Mouse (Mus musculus): ENCODE measurements around the gene Acin1. TPM values are rescaled to one million over a fixed set of nuclear protein-coding genes. Genes with fewer than 3 reads are reported as not detected.
A peak's percentile ranks its signal among the peaks of the same experiment; 100 is the strongest.

Gene Acin1
- polyA plus RNA-seq, 1 experiment, result 107 TPM

GRCm38 (mm10) chr14:54629797-54630196, 56.9 kb downstream of the Acin1 start:
- H3K4me3 ChIP-seq (ENCODE audit: insufficient read depth, poor library complexity, severe bottlenecking), result no peak overlapping the region
- H3K79me2 ChIP-seq (ENCODE audit: control insufficient read depth, insufficient read depth), result no peaks in the 10 kb centered on the region
- H3K79me3 ChIP-seq (ENCODE audit: low read depth), result no peaks in the 10 kb centered on the region
- H3K27me3 ChIP-seq (ENCODE audit: control insufficient read depth, insufficient read depth, insufficient read length), result no peaks in the 10 kb centered on the region
- H3K36me3 ChIP-seq (ENCODE audit: control insufficient read depth, insufficient read depth), result no peaks in the 10 kb centered on the region
- TF ChIP-seq CTCF (IDR thresholded peaks at IDR 0.05; ENCODE audit: control insufficient read depth, insufficient read depth, insufficient read length), result no peak
- TF ChIP-seq MAX (IDR thresholded peaks at IDR 0.05), result no peak
- TF ChIP-seq MYOG (IDR thresholded peaks at IDR 0.05; ENCODE audit: control insufficient read depth, extremely low read depth, insufficient read length), result no peak
- TF ChIP-seq USF1 (IDR thresholded peaks at IDR 0.05; ENCODE audit: low read depth), result no peak
- TF ChIP-seq FOSL1 (IDR thresholded peaks at IDR 0.05; ENCODE audit: insufficient read depth, low read length, poor library complexity, severe bottlenecking), result no peak
- no peak for TF ChIP-seq MYOD1 (IDR thresholded peaks at IDR 0.05; ENCODE audit: control insufficient read depth, insufficient read length, low read depth)
- TF ChIP-seq CEBPB (IDR thresholded peaks at IDR 0.05; ENCODE audit: low read depth), result no peak
- H3ac ChIP-seq (ENCODE audit: control insufficient read depth, insufficient read length, low read depth), result no peak overlapping the region

- TF ChIP-seq USF1 (IDR thresholded peaks at IDR 0.05; ENCODE audit: low read depth), result no peak
- no peak for TF ChIP-seq MAX (IDR thresholded peaks at IDR 0.05)
- no peak for TF ChIP-seq CTCF (IDR thresholded peaks at IDR 0.05; ENCODE audit: control insufficient read depth, insufficient read depth, insufficient read length)
- TF ChIP-seq MYOD1 (IDR thresholded peaks at IDR 0.05; ENCODE audit: control insufficient read depth, insufficient read length, low read depth), result no peak
- no peak for TF ChIP-seq CEBPB (IDR thresholded peaks at IDR 0.05; ENCODE audit: low read depth)
- no peak for TF ChIP-seq FOSL1 (IDR thresholded peaks at IDR 0.05; ENCODE audit: insufficient read depth, low read length, poor library complexity, severe bottlenecking)
- TF ChIP-seq MYOG (IDR thresholded peaks at IDR 0.05; ENCODE audit: control insufficient read depth, extremely low read depth, insufficient read length), result no peak
- no peaks in the 10 kb centered on the region for H3K36me3 ChIP-seq (ENCODE audit: control insufficient read depth, insufficient read depth)
- no peak overlapping the region for H3K4me3 ChIP-seq (ENCODE audit: insufficient read depth, poor library complexity, severe bottlenecking)
- no peak overlapping the region for H3ac ChIP-seq (ENCODE audit: control insufficient read depth, insufficient read length, low read depth)
- no peaks in the 10 kb centered on the region for H3K79me2 ChIP-seq (ENCODE audit: control insufficient read depth, insufficient read depth)
- H3K79me3 ChIP-seq (ENCODE audit: low read depth), result no peaks in the 10 kb centered on the region
- no peaks in the 10 kb centered on the region for H3K27me3 ChIP-seq (ENCODE audit: control insufficient read depth, insufficient read depth, insufficient read length)
Measured at GRCm38 (mm10) chr14:54628103-54628502, 58.6 kb downstream of the Acin1 start.

- TF ChIP-seq MYOG (IDR thresholded peaks at IDR 0.05; ENCODE audit: control insufficient read depth, extremely low read depth, insufficient read length) (no peak), CTCF (IDR thresholded peaks at IDR 0.05; ENCODE audit: control insufficient read depth, insufficient read depth, insufficient read length) (no peak), FOSL1 (IDR thresholded peaks at IDR 0.05; ENCODE audit: insufficient read depth, low read length, poor library complexity, severe bottlenecking) (no peak)
- Histone ChIP-seq H3K36me3 (ENCODE audit: control insufficient read depth, insufficient read depth) (no peaks in the 10 kb centered on the region), H3K79me3 (ENCODE audit: low read depth) (no peaks in the 10 kb centered on the region), H3ac (ENCODE audit: control insufficient read depth, insufficient read length, low read depth) (no peak overlapping the region), H3K27me3 (ENCODE audit: control insufficient read depth, insufficient read depth, insufficient read length) (no peaks in the 10 kb centered on the region), H3K4me3 (ENCODE audit: insufficient read depth, poor library complexity, severe bottlenecking) (no peak overlapping the region), H3K79me2 (ENCODE audit: control insufficient read depth, insufficient read depth) (no peaks in the 10 kb centered on the region)
Measured at GRCm38 (mm10) chr14:54624976-54625375, 61.8 kb downstream of the Acin1 start.

GRCm38 (mm10) chr14:54623334-54623733, 63.4 kb downstream of the Acin1 start:
- no peak overlapping the region for H3ac ChIP-seq (ENCODE audit: control insufficient read depth, insufficient read length, low read depth)

GRCm38 (mm10) chr14:54621133-54621532, 65.6 kb downstream of the Acin1 start, which contains the start of gene Psmb11:
Psmb11 (plus strand) TSS chr14:54621433.
- Histone ChIP-seq H3ac (ENCODE audit: control insufficient read depth, insufficient read length, low read depth) (no peak within 1 kb of the TSS), H3K79me2 (ENCODE audit: control insufficient read depth, insufficient read depth) (peaks cover 16% of the 10 kb centered on the region), H3K79me3 (ENCODE audit: low read depth) (peaks cover 10% of the 10 kb centered on the region), H3K27me3 (ENCODE audit: control insufficient read depth, insufficient read depth, insufficient read length) (no peaks in the 10 kb centered on the region), H3K4me3 (ENCODE audit: insufficient read depth, poor library complexity, severe bottlenecking) (no peak within 1 kb of the TSS), H3K36me3 (ENCODE audit: control insufficient read depth, insufficient read depth) (peaks cover 3% of the 10 kb centered on the region)
- no peak for TF ChIP-seq USF1 (IDR thresholded peaks at IDR 0.05; ENCODE audit: low read depth)
- no peak for TF ChIP-seq MYOD1 (IDR thresholded peaks at IDR 0.05; ENCODE audit: control insufficient read depth, insufficient read length, low read depth)
- no peak for TF ChIP-seq FOSL1 (IDR thresholded peaks at IDR 0.05; ENCODE audit: insufficient read depth, low read length, poor library complexity, severe bottlenecking)
- no peak for TF ChIP-seq MYOG (IDR thresholded peaks at IDR 0.05; ENCODE audit: control insufficient read depth, extremely low read depth, insufficient read length)
- TF ChIP-seq MAX (IDR thresholded peaks at IDR 0.05), result no peak
- TF ChIP-seq CEBPB (IDR thresholded peaks at IDR 0.05; ENCODE audit: low read depth), result no peak
- TF ChIP-seq CTCF (IDR thresholded peaks at IDR 0.05; ENCODE audit: control insufficient read depth, insufficient read depth, insufficient read length), result no peak

More at GRCm38 (mm10) chr14:54623334-54623733, 63.4 kb downstream of the Acin1 start:
- Histone ChIP-seq H3K79me2 (ENCODE audit: control insufficient read depth, insufficient read depth) (no peaks in the 10 kb centered on the region), H3K27me3 (ENCODE audit: control insufficient read depth, insufficient read depth, insufficient read length) (no peaks in the 10 kb centered on the region), H3K4me3 (ENCODE audit: insufficient read depth, poor library complexity, severe bottlenecking) (no peak overlapping the region), H3K36me3 (ENCODE audit: control insufficient read depth, insufficient read depth) (no peaks in the 10 kb centered on the region), H3K79me3 (ENCODE audit: low read depth) (no peaks in the 10 kb centered on the region)
- TF ChIP-seq CEBPB (IDR thresholded peaks at IDR 0.05; ENCODE audit: low read depth) (no peak), CTCF (IDR thresholded peaks at IDR 0.05; ENCODE audit: control insufficient read depth, insufficient read depth, insufficient read length) (no peak), MYOD1 (IDR thresholded peaks at IDR 0.05; ENCODE audit: control insufficient read depth, insufficient read length, low read depth) (no peak), MAX (IDR thresholded peaks at IDR 0.05) (no peak), MYOG (IDR thresholded peaks at IDR 0.05; ENCODE audit: control insufficient read depth, extremely low read depth, insufficient read length) (no peak), FOSL1 (IDR thresholded peaks at IDR 0.05; ENCODE audit: insufficient read depth, low read length, poor library complexity, severe bottlenecking) (no peak), USF1 (IDR thresholded peaks at IDR 0.05; ENCODE audit: low read depth) (no peak)

- Histone ChIP-seq H3K79me3 (ENCODE audit: low read depth) (peaks cover 22% of the 10 kb centered on the region), H3ac (ENCODE audit: control insufficient read depth, insufficient read length, low read depth) (peak within 1 kb of the TSS; percentile 77), H3K79me2 (ENCODE audit: control insufficient read depth, insufficient read depth) (peaks cover 33% of the 10 kb centered on the region), H3K4me3 (ENCODE audit: insufficient read depth, poor library complexity, severe bottlenecking) (peak within 1 kb of the TSS; percentile 53), H3K27me3 (ENCODE audit: control insufficient read depth, insufficient read depth, insufficient read length) (no peaks in the 10 kb centered on the region), H3K36me3 (ENCODE audit: control insufficient read depth, insufficient read depth) (peaks cover 24% of the 10 kb centered on the region)
- TF ChIP-seq USF1 (IDR thresholded peaks at IDR 0.05; ENCODE audit: low read depth), result no peak
- no peak for TF ChIP-seq MAX (IDR thresholded peaks at IDR 0.05)
- TF ChIP-seq MYOG (IDR thresholded peaks at IDR 0.05; ENCODE audit: control insufficient read depth, extremely low read depth, insufficient read length), result no peak
- no peak for TF ChIP-seq FOSL1 (IDR thresholded peaks at IDR 0.05; ENCODE audit: insufficient read depth, low read length, poor library complexity, severe bottlenecking)
- TF ChIP-seq CTCF (IDR thresholded peaks at IDR 0.05; ENCODE audit: control insufficient read depth, insufficient read depth, insufficient read length), result no peak
- no peak for TF ChIP-seq CEBPB (IDR thresholded peaks at IDR 0.05; ENCODE audit: low read depth)
- TF ChIP-seq MYOD1 (IDR thresholded peaks at IDR 0.05; ENCODE audit: control insufficient read depth, insufficient read length, low read depth), result no peak
Measured at GRCm38 (mm10) chr14:54617897-54618365, 68.8 kb downstream of the Acin1 start, which contains the start of gene Psmb5. Psmb5 (minus strand) TSS chr14:54618022.

Measured in C2C12 (cell line).